Mouse (Mus musculus) lung, embryonic 15.5 days (tissue): ENCODE measurements around the gene Slc35c1. TPM values are rescaled to one million over a fixed set of nuclear protein-coding genes. Genes with fewer than 3 reads are reported as not detected.

ENCODE experiments used
- ATAC-seq: fragments of 200-750 bp; cut with Nextera tagmentation; 2 replicates; pipeline ENCODE4 v1.8.0; 2017; ENCODE audit warnings: moderate number of reproducible peaks, borderline replicate concordance; ENCODE audit not compliant: low FRiP score, low TSS enrichment; ENCODE audit errors: extremely low read depth
- H3K27ac ChIP-seq: fragments of 300-500 bp; sonication (generic); 2 replicates; pipeline ENCODE4 v1.5.1; 2015; ENCODE audit warnings: moderate library complexity, mild to moderate bottlenecking, inconsistent platforms
- H3K27me3 ChIP-seq: fragments of 300-500 bp; sonication (generic); 2 replicates; pipeline ENCODE4 v1.6.1; 2015; ENCODE audit warnings: inconsistent platforms
- H3K36me3 ChIP-seq: fragments of 300-500 bp; sonication (generic); 2 replicates; pipeline ENCODE4 v1.6.1; 2015; ENCODE audit warnings: inconsistent platforms
- H3K4me1 ChIP-seq: fragments of 300-500 bp; sonication (generic); 2 replicates; pipeline ENCODE4 v1.6.1; 2015; ENCODE audit warnings: inconsistent platforms
- H3K4me2 ChIP-seq: fragments of 300-500 bp; sonication (generic); 2 replicates; pipeline ENCODE4 v1.6.1; 2015; ENCODE audit warnings: inconsistent platforms, mild to moderate bottlenecking, moderate library complexity
- H3K4me3 ChIP-seq: fragments of 300-500 bp; sonication (generic); 2 replicates; pipeline ENCODE4 v1.5.1; 2015; ENCODE audit warnings: mild to moderate bottlenecking, inconsistent platforms
- H3K9ac ChIP-seq: fragments of 300-500 bp; sonication (generic); 2 replicates; pipeline ENCODE4 v1.6.1; 2015; ENCODE audit warnings: inconsistent platforms
- H3K9me3 ChIP-seq: fragments of 300-500 bp; sonication (generic); 2 replicates; pipeline ENCODE4 v1.6.1; 2016; ENCODE audit warnings: inconsistent platforms
- WGBS: fragments of 180-500 bp; shearing (Covaris S2); methylation state at CpG from one replicate; pipeline ENCODE4 v1.1.7; 2015; 5-methylcytosine and 5-hydroxymethylcytosine counted together
- polyA plus RNA-seq: library from polyadenylated mRNA; unstranded; fragments of >200 nt; fragmentation: Nextera tagmentation; extraction: Ambion mirVana; gene quantifications from 2 replicates; pipeline ENCODE4 v1.2.1, GENCODE M21; 2015

Slc35c1 gene
- polyA plus RNA-seq, 1 experiment from 2014 or later: 16.7 TPM

DNA sequence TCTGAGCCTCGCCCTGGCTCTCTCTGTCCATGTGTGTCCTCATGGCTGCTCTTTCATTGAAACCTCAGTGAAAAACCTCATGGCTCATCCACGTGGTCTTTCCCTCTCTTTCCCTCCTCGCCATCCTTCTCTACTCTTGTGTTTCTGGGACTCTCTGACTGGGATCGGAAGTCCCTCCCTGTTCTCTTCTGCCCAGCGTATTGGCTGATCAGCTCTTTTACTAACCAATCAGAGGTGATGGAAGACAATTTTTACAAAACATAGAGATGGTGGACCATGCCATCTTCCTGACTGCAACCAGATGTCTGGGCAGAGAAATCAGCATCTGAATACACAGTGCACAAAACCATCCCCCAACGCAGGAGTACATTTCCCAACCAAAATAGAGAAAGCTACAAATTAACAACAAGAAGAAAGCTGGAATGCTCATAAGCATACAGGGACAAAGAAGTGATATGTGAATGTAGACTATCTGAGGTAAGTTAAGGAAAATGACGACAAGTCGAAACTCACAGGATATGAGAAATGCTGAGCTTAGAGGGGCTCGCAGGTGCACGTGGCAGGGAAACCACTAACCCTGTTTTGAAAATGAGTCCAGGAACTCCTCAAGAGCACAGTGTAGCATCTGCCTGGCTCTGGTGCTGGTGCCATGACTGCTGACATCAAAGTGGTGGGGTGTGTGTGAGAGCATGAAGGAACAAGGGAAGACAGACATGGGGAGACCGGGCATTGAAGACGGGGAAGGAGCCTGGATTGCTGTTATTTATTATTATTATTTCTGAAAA lies 11.7 kb upstream of the Slc35c1 start:
- ATAC-seq: no peak
- Histone ChIP-seq H3K4me1 (no peaks in the 10 kb centered on the region), H3K4me2 (no peak overlapping the region), H3K36me3 (no peaks in the 10 kb centered on the region), H3K27me3 (no peaks in the 10 kb centered on the region), H3K9me3 (no peaks in the 10 kb centered on the region), H3K9ac (no peak overlapping the region), H3K4me3 (no peak overlapping the region), H3K27ac (no peak overlapping the region)
- 74% methylated on average over 12 of the region's 12 CpGs for WGBS

DNA sequence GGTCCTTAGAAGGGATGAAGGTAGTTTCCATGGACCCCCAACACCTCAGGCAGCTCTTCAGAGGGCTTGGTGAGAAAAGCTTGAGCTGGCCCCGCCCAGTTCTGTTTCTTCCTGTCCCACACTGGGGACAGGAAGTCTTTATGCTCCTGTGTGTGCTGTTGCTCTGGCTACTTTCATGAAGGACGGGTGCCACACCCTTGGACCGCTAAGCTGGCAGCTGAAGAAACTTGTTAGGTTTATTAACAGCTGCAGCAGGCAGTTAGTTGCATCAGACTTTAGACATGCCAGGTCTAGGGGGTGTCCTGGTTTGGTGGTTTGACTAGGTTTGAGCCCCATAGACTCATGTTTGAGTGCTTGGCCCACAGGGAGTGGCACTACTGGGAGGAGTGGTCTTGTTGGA lies 4.4 kb upstream of the Slc35c1 start:
- no peaks in the 10 kb centered on the region for H3K9me3 ChIP-seq
- H3K9ac ChIP-seq: no peak overlapping the region
- WGBS: 58% methylated on average over 3 of the region's 3 CpGs
- no peaks in the 10 kb centered on the region for H3K36me3 ChIP-seq
- no peak overlapping the region for H3K4me2 ChIP-seq
- H3K27ac ChIP-seq: no peak overlapping the region
- H3K4me3 ChIP-seq: no peak overlapping the region
- peaks cover 15% of the 10 kb centered on the region for H3K27me3 ChIP-seq
- peaks cover 7% of the 10 kb centered on the region; the same call in 1 of the 2 replicates for H3K4me1 ChIP-seq
- no peak for ATAC-seq

DNA sequence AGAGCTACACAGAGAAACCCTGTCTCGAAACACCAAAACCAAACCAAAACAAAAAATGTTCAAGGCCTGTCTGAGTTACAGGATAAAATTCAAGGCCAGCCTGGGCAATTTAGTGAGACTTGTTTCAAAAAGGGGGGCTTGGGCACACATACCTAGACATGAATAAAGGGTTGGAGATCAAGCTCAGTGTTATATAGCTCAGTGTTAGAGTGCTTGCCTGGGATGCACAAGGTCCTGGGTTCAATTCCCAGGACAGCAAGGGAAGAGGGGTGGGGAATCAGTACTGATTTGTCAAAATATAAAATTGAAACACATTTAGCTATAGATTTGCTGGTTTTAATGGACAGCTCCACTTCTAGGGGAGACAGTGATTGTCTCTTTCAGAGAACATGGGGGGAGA lies 877 bp upstream of the Slc35c1 start:
- no peak overlapping the region for H3K27ac ChIP-seq
- H3K9me3 ChIP-seq: no peaks in the 10 kb centered on the region
- H3K4me2 ChIP-seq: no peak overlapping the region
- ATAC-seq: no peak
- 83% methylated on average over 1 of the region's 1 CpGs for WGBS
- no peaks in the 10 kb centered on the region for H3K36me3 ChIP-seq
- no peak overlapping the region for H3K9ac ChIP-seq
- H3K4me1 ChIP-seq: peaks cover 31% of the 10 kb centered on the region
- peaks cover 15% of the 10 kb centered on the region for H3K27me3 ChIP-seq
- no peak overlapping the region for H3K4me3 ChIP-seq

DNA sequence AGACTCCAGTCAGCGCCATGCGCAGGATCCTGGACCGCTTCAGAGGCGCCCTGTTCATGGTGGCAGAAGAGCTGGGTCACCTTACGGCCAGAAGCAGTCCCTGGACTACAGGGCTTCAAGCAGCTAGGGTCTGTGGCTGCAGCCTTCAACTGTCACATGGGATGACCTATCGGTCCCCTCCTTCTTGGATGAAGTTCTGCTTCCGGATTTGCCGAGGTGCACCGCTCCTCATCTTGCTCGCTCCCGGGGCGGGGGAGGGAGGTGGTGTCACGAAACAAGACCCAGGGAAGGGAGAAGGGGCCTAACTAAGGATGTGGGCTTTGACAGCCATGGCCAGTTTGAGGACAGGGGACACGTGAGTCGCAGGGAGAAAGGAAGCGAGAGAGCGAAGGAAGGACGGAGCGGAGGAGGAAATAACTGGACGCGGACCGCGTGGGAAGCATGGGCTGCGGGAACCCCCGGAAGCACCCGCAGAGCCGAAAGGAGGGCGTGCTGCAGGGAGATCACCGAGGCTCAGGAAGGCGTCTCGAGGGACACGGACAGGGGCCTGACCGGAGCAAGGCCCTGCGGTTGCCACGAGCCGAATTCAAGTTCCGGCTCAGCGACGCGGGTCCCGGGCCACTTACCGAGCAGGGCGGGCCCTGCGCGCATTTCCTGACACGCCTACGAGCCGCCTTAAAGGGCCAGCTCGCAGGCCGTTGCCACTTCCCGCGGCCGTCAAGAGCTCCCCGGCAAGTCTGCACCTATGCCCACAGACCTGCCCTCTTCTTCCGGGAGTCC lies 1.0 kb downstream of the Slc35c1 start:
- Histone ChIP-seq H3K4me3 (peak overlapping the region; percentile 71), H3K9ac (peak overlapping the region; percentile 57), H3K36me3 (peaks cover 2% of the 10 kb centered on the region), H3K27ac (peak overlapping the region; percentile 46; the same call in 1 of the 2 replicates), H3K9me3 (no peaks in the 10 kb centered on the region), H3K4me2 (peak overlapping the region; percentile 94), H3K27me3 (peaks cover 15% of the 10 kb centered on the region), H3K4me1 (peaks cover 35% of the 10 kb centered on the region)
- under 1% methylated on average over 48 of the region's 55 CpGs for WGBS
- peak; percentile 80 for ATAC-seq

DNA sequence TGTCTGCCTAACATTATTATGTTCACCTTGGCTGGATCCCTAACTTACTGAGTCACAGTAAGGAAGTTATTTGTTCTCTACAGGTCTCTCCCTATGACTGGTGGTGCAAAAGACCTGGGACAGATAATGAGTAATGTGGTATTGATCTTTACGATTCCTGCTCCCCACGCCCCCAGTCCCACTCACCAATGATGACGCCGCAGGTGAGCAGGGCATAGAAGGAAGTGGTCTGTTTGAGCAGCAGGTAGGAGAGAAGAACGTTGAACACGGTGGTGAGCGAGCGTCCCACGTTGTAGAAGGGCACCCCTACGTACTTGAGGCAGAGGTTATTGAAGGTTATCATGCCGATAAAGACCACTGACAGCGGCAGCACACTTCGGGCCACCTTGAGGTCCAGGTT lies 1.9 kb downstream of the Slc35c1 start:
- peaks cover 10% of the 10 kb centered on the region for H3K36me3 ChIP-seq
- peak overlapping the region; percentile 57; the same call in 1 of the 2 replicates for H3K9ac ChIP-seq
- no peak for ATAC-seq

DNA sequence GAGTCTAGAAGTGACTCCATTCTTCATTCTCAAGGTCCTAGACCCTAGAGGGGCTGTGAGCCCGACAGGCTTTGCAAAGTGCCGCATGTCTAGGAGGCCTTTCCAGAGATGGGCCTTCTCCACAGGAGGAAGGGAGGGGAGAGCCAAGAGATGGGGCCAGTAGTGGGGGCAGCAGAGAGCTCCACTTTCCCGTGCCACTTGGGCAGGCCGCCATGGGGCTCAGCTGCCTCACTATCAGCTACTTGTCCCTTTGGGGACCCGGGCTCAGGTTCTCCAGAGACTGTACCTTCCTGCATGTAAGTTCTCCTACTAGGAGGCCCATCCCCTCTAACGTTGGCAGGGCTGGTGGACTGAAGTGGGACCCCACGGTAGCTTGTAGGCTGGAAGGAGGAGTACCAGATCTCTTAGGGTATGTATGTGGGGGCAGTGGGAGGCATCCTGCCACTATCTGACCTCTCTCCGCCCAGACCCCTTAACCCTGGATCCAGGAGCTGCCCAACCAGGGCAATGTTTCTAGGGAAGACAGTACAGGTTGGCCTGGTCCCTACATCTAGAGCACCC lies 3.3 kb downstream of the Slc35c1 start:
- H3K27ac ChIP-seq: no peak overlapping the region
- no peak for ATAC-seq
- WGBS: 55% methylated on average over 8 of the region's 8 CpGs
- peaks cover 18% of the 10 kb centered on the region for H3K36me3 ChIP-seq
- no peak overlapping the region for H3K4me3 ChIP-seq
- peak overlapping the region; percentile 20; the same call in 1 of the 2 replicates for H3K4me2 ChIP-seq
- H3K9ac ChIP-seq: no peak overlapping the region
- peaks cover 35% of the 10 kb centered on the region for H3K4me1 ChIP-seq
- H3K27me3 ChIP-seq: peaks cover 15% of the 10 kb centered on the region
- no peaks in the 10 kb centered on the region for H3K9me3 ChIP-seq

More for the DNA sequence above, 1.9 kb downstream of the Slc35c1 start:
- Histone ChIP-seq H3K9me3 (no peaks in the 10 kb centered on the region), H3K27me3 (peaks cover 15% of the 10 kb centered on the region), H3K4me1 (peaks cover 35% of the 10 kb centered on the region), H3K4me3 (peak overlapping the region; percentile 71), H3K4me2 (peak overlapping the region; percentile 94), H3K27ac (no peak overlapping the region)
- 44% methylated on average over 13 of the region's 13 CpGs for WGBS

DNA sequence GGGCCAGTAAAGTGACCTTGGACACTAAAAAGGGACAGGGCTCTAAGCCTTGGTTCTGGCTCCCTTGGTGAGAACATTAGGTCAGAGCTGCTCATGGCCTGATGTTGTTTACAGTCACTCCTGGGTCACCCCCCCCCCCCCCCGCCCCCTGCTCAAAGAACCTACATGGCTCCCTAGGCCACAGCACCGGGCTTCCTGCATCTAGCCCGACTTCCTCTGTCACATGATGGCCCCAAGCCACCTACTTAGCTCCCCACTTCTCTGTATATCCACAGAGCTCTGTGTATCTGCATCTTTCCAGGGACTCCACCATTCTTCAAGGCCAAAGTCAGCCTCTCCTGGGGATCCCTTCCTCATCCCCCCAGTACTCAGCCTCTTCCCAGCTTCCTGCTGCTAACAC lies 4.6 kb downstream of the Slc35c1 start:
- 27% methylated on average over 2 of the region's 3 CpGs for WGBS
- Histone ChIP-seq H3K4me3 (no peak overlapping the region), H3K36me3 (peaks cover 18% of the 10 kb centered on the region), H3K27me3 (peaks cover 6% of the 10 kb centered on the region; the same call in 1 of the 2 replicates), H3K27ac (no peak overlapping the region), H3K9me3 (no peaks in the 10 kb centered on the region), H3K4me1 (peaks cover 35% of the 10 kb centered on the region), H3K4me2 (no peak overlapping the region), H3K9ac (no peak overlapping the region)
- ATAC-seq: no peak

DNA sequence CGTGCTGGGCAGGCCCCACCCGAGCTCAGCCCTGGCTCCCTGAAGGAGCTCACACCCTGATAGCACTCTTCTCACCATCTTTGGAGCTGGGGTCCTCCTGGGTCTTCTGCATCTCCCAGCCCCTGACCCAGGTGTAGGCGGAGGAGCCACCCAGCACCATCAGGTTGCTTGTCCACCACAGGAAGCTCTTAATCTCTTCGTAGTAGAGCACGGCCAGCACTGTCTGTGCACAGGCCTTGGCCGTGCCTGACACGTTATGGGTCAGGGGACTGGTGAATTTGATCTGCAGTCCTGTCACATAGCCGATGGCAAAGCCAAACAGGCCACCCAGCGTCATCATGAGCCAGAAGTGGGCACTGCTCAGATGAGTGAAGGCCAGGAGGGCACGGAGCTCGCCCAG lies 6.2 kb downstream of the Slc35c1 start:
- Histone ChIP-seq H3K9me3 (no peaks in the 10 kb centered on the region), H3K4me3 (no peak overlapping the region), H3K4me2 (no peak overlapping the region), H3K27me3 (no peaks in the 10 kb centered on the region), H3K9ac (no peak overlapping the region), H3K27ac (no peak overlapping the region), H3K36me3 (peaks cover 18% of the 10 kb centered on the region), H3K4me1 (peaks cover 28% of the 10 kb centered on the region)
- ATAC-seq: no peak
- WGBS: 88% methylated on average over 11 of the region's 11 CpGs

DNA sequence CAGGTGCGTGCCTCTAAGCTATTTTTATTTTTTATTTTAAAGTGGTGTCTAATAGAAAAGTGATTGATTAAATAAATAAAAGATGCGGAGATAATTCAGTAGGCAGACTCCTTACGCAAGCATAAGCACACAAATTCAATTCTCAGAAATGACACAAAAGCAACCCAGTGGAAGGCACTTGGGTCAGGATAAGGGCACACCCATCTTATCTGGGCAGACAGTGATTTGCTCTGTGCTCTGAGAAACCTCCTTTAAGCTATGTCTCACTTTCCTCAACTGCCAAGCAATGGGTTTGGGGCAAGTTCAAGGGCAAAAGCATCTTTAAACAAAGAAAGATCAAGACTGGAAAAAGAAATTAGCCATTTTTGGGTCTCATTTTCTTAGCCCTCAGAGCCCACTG lies 9.2 kb downstream of the Slc35c1 start:
- no peak for ATAC-seq
- Histone ChIP-seq H3K4me2 (no peak overlapping the region), H3K36me3 (peaks cover 18% of the 10 kb centered on the region), H3K4me1 (peaks cover 4% of the 10 kb centered on the region; the same call in 1 of the 2 replicates), H3K27me3 (no peaks in the 10 kb centered on the region), H3K9me3 (no peaks in the 10 kb centered on the region), H3K9ac (no peak overlapping the region), H3K4me3 (no peak overlapping the region), H3K27ac (no peak overlapping the region)
- WGBS: 90% methylated on average over 3 of the region's 3 CpGs

DNA sequence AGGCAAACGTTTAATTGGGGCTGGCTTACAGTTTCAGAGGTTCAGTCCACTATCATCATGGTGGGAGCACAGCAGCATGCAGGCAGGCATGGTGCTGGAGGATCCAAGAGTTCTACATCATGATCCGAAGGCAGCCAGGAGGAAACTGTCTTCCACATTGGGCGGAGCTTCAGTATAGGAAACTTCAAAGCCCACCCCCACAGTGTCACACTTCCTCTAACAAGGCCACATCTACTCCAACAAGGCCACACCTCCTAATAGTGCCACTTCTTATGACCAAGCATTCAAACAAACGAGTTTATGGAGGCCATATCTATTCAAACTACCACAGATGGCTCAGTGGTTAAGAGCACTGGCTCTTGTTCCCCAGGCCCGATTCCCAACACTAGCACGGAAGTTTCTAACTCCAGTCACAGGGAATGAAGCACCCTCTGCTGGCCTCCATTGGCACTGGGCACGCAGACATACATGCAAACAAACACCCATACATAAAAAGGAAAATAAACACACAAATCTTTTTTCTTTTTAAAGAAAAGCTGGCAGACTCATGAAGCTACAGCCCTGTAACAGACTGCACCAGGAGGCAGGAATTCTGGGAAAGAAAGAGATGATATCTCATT lies 13.1 kb downstream of the Slc35c1 start:
- Histone ChIP-seq H3K4me2 (no peak overlapping the region), H3K27ac (no peak overlapping the region), H3K9ac (no peak overlapping the region), H3K4me3 (no peak overlapping the region), H3K9me3 (no peaks in the 10 kb centered on the region), H3K27me3 (no peaks in the 10 kb centered on the region), H3K36me3 (no peaks in the 10 kb centered on the region), H3K4me1 (peaks cover 5% of the 10 kb centered on the region; the same call in 1 of the 2 replicates)
- WGBS: 69% methylated on average over 7 of the region's 7 CpGs
- no peak for ATAC-seq

DNA sequence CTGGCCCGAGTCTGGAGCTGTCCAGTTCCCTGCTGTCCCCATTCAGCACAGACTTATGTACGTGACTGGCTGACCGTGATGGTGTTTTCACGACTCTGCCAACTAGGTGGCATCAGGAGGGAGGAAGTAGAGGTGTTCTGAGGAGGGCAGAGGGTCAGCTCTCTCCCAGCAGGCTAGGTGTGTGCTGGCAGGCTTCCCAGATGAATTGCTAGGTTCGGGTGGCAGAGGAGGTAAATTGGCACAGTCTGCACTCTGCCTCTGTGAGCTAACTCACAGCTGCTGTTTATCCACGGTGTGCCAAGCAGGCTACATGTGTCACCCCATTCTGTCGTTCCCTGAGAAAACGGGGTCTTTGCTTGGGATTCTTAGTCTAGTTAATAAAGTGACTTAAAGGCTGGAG lies 13.7 kb downstream of the Slc35c1 start:
- Histone ChIP-seq H3K4me3 (no peak overlapping the region), H3K36me3 (no peaks in the 10 kb centered on the region), H3K9ac (no peak overlapping the region), H3K9me3 (no peaks in the 10 kb centered on the region), H3K4me1 (peaks cover 5% of the 10 kb centered on the region; the same call in 1 of the 2 replicates), H3K4me2 (no peak overlapping the region), H3K27me3 (no peaks in the 10 kb centered on the region), H3K27ac (no peak overlapping the region)
- ATAC-seq: no peak
- WGBS: 67% methylated on average over 8 of the region's 8 CpGs
